Mouse (Mus musculus) stomach, embryonic 14.5 days (tissue): ENCODE measurements around the gene Btf3. TPM values are rescaled to one million over a fixed set of nuclear protein-coding genes. Genes with fewer than 3 reads are reported as not detected.
A peak's percentile ranks its signal among the peaks of the same experiment; 100 is the strongest.

Experiments used
- ATAC-seq: fragments of 200-750 bp; cut with Nextera tagmentation; 2 replicates; pipeline ENCODE4 v1.8.0; 2017; ENCODE audit warnings: low read depth, moderate TSS enrichment; ENCODE audit not compliant: insufficient number of reproducible peaks, insufficient read depth, low FRiP score
- H3K27ac ChIP-seq: fragments of 300-500 bp; sonication (generic); 2 replicates; pipeline ENCODE4 v1.5.1; 2014; ENCODE audit warnings: mild to moderate bottlenecking, low read length, moderate library complexity, mixed read lengths
- H3K27me3 ChIP-seq: fragments of 300-500 bp; sonication (generic); 2 replicates; pipeline ENCODE4 v1.6.1; 2014; ENCODE audit warnings: low read length, control low read depth, mixed read lengths; ENCODE audit not compliant: control insufficient read depth, insufficient read depth
- H3K36me3 ChIP-seq: fragments of 300-500 bp; sonication (generic); 2 replicates; pipeline ENCODE4 v1.6.1; 2014; ENCODE audit warnings: mild to moderate bottlenecking, control low read depth, low read length, moderate library complexity, mixed read lengths; ENCODE audit not compliant: control insufficient read depth, insufficient read depth
- H3K4me1 ChIP-seq: fragments of 300-500 bp; sonication (generic); 2 replicates; pipeline ENCODE4 v1.6.1; 2014; ENCODE audit warnings: low read length, control low read depth, mixed read lengths; ENCODE audit not compliant: control insufficient read depth, insufficient read depth
- H3K4me2 ChIP-seq: fragments of 300-500 bp; sonication (generic); replicated peaks from 2 replicates; pipeline ENCODE4 v1.6.1; 2014; ENCODE audit warnings: low read depth, low read length, control low read depth
- H3K4me3 ChIP-seq: fragments of 300-500 bp; sonication (generic); 2 replicates; pipeline ENCODE4 v1.5.1; 2014; ENCODE audit warnings: low read depth, low read length, control low read depth
- H3K9ac ChIP-seq: fragments of 300-500 bp; sonication (generic); replicated peaks from 2 replicates; pipeline ENCODE4 v1.6.1; 2014; ENCODE audit warnings: low read depth, mild to moderate bottlenecking, control low read depth, low read length, moderate library complexity, mixed read lengths
- H3K9me3 ChIP-seq: fragments of 300-500 bp; sonication (generic); 2 replicates; pipeline ENCODE4 v1.6.1; 2016; ENCODE audit warnings: low read depth, low read length, control low read depth; ENCODE audit not compliant: control insufficient read depth
- WGBS: fragments of 180-500 bp; shearing (Covaris S2); extraction: QIAGEN DNeasy Blood & Tissue Kit; methylation state at CpG from one replicate; pipeline ENCODE4 v1.1.7; 2014; 5-methylcytosine and 5-hydroxymethylcytosine counted together
- polyA plus RNA-seq: library from polyadenylated mRNA; unstranded; fragments of >200 nt; fragmentation: Nextera tagmentation; extraction: Ambion mirVana; gene quantifications from 2 replicates; pipeline ENCODE4 v1.2.1, GENCODE M21; 2014

Btf3 gene
- polyA plus RNA-seq, 1 experiment from 2014 or later, result 666 TPM

DNA sequence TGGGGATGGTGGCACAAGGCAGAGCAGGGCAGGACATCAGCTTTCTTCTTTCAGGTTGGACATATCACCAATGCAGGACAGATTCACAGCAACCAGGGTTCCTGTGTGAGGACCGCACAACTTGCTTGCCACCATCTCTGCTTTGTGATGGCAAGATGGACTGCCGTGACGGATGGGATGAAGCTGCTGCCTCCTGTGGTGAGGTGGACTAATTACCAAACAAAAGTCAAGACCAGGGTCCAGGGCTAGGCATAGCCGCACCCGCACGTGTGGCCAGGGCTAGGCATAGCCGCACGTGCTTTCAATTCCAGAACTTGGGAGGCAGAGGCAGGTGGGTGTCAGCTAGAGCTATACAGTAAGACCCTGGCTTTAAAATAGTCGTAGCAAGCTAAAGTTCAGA, 11.5 kb downstream of the Btf3 start:
- WGBS, result 93% methylated on average over 9 of the region's 9 CpGs
- H3K27ac ChIP-seq, result no peak overlapping the region
- H3K27me3 ChIP-seq, result no peaks in the 10 kb centered on the region
- H3K9ac ChIP-seq, result no peak overlapping the region
- no peak for ATAC-seq
- H3K4me3 ChIP-seq, result no peak overlapping the region
- no peaks in the 10 kb centered on the region for H3K9me3 ChIP-seq
- peaks cover 8% of the 10 kb centered on the region; the same call in 1 of the 2 replicates for H3K4me1 ChIP-seq
- no peak overlapping the region for H3K4me2 ChIP-seq
- peaks cover 20% of the 10 kb centered on the region for H3K36me3 ChIP-seq

DNA sequence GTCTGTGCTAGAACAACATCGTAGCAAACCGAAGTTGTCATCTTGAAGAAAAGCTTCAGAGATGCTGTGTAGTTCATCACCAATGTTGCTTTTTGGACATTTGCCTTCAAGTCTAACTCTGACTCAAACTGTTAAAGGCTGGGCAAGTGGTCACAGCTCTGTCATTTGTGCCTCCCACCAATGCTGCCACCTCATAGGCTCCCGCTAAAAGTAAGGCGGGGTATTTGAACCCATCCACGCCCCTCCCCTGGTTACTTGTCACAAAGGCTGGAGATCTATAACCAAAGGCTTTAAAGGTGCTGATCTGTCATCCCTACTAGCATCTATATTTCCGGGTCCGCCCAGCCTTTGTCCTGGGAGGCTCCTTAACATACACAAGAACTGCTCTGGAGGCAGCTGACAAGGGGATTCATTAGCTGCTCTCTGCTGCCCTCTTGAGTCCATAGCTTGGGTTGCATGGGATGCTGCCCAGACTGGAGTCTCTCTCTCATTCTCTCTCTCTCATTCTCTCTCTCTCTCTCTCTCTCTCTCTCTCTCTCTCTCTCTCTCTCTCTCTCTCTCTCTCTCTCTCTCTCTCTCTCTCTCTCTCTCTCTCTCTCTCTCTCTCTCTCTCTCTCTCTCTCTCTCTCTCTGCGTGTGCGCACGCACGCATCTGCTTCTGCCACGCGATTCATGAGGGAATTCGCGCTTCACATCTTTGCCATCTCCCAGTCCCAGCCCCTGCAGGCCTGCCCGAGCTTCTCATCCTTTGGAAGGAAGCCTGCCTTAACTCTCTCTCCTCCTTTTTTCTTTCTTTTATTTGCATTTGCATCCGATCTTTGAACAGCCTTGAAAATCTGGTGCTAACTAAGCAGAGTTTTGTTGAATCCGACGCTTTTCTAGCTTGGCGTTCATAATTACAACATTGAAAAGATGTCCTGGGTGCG, 17.7 kb downstream of the Btf3 start:
- 0 out of 2 replicates have a peak overlapping the region, but pooled peaks have one; percentile 13 for H3K4me2 ChIP-seq
- ATAC-seq, result peak; percentile 73; the same call in 1 of the 2 replicates
- 50% methylated on average over 21 of the region's 21 CpGs for WGBS

DNA sequence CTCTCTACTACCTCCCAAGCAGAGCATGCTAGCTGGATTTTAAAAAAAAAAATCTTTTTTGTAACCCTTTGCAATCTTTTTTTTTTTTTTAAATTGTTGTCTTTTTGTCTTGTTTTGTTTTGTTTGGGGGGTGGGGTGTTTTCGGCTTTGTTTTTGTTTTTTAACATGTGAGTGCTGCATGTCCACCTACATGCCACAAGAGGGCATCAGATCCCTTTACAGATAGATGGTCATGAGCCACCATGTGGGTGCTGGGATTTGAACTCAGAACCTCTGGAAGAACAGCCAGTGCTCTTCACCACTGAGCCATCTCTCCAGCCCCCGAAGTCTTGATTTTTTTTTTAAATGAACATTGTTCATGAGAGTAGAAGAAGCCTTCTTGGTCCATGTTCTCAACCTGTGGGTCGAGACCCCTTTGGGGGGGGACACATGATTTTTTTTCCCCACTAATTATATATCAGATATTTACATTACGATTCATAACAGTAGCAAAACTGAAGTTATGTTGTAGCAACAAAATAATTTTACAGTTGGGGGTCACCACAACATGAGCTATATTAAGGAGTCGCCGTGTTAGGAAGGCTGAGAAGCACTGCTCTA, 18.8 kb downstream of the Btf3 start:
- Histone ChIP-seq H3K4me1 (no peaks in the 10 kb centered on the region), H3K27ac (no peak overlapping the region), H3K36me3 (no peaks in the 10 kb centered on the region), H3K27me3 (no peaks in the 10 kb centered on the region), H3K9me3 (no peaks in the 10 kb centered on the region), H3K4me3 (no peak overlapping the region), H3K9ac (no peak overlapping the region), H3K4me2 (no peak overlapping the region)
- no peak for ATAC-seq
- WGBS, result 89% methylated on average over 6 of the region's 6 CpGs

More for the DNA sequence above, 17.7 kb downstream of the Btf3 start:
- Histone ChIP-seq H3K27ac (no peak overlapping the region), H3K36me3 (no peaks in the 10 kb centered on the region), H3K27me3 (no peaks in the 10 kb centered on the region), H3K9me3 (no peaks in the 10 kb centered on the region), H3K4me1 (no peaks in the 10 kb centered on the region), H3K4me3 (no peak overlapping the region), H3K9ac (no peak overlapping the region)

DNA sequence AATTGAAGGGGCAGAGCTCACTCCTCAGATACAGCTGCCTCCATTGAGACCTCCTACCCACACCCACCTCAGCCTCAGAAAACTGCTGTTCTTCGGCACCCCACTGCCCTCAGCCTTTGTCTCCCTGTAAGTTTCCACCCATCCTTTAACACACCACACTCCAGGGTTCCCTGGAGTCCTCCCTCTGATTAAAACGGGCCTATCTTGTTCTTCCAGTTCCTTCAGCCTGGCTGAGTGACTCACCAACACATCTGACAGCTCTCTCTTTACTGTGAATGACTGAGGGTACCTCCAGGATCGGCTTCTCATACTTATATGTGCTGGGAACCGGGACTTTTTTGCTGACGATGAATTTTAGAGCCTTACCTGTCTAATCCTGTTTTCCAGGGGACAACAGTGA, 20.7 kb downstream of the Btf3 start:
- Histone ChIP-seq H3K27ac (peak overlapping the region; percentile 58; the same call in 1 of the 2 replicates), H3K4me1 (no peaks in the 10 kb centered on the region), H3K4me2 (no peak overlapping the region), H3K9me3 (no peaks in the 10 kb centered on the region), H3K9ac (no peak overlapping the region), H3K36me3 (no peaks in the 10 kb centered on the region), H3K27me3 (no peaks in the 10 kb centered on the region), H3K4me3 (no peak overlapping the region)
- peak; percentile 73; the same call in 1 of the 2 replicates for ATAC-seq
- 43% methylated on average over 5 of the region's 5 CpGs for WGBS

- Histone ChIP-seq H3K9me3 (no peaks in the 10 kb centered on the region), H3K4me1 (no peaks in the 10 kb centered on the region), H3K9ac (no peak overlapping the region), H3K27ac (no peak overlapping the region), H3K4me2 (no peak overlapping the region), H3K4me3 (no peak overlapping the region), H3K36me3 (no peaks in the 10 kb centered on the region), H3K27me3 (no peaks in the 10 kb centered on the region)
- ATAC-seq, result no peak
- WGBS, result 78% methylated on average over 8 of the region's 8 CpGs
Measured at GRCm38 (mm10) chr13:98291712-98292111, 25.1 kb downstream of the Btf3 start.

GRCm38 (mm10) chr13:98290719-98291118, 26.1 kb downstream of the Btf3 start:
- ATAC-seq, result no peak
- 52% methylated on average over 2 of the region's 2 CpGs for WGBS
- H3K4me2 ChIP-seq, result no peak overlapping the region
- H3K4me1 ChIP-seq, result no peaks in the 10 kb centered on the region
- no peaks in the 10 kb centered on the region for H3K36me3 ChIP-seq
- H3K9ac ChIP-seq, result no peak overlapping the region
- H3K27me3 ChIP-seq, result no peaks in the 10 kb centered on the region
- H3K4me3 ChIP-seq, result no peak overlapping the region
- H3K27ac ChIP-seq, result no peak overlapping the region
- no peaks in the 10 kb centered on the region for H3K9me3 ChIP-seq

- 79% methylated on average over 12 of the region's 12 CpGs for WGBS
- H3K4me2 ChIP-seq, result no peak overlapping the region
- no peaks in the 10 kb centered on the region for H3K36me3 ChIP-seq
- no peaks in the 10 kb centered on the region for H3K27me3 ChIP-seq
- H3K9me3 ChIP-seq, result no peaks in the 10 kb centered on the region
- ATAC-seq, result no peak
- H3K9ac ChIP-seq, result no peak overlapping the region
- no peaks in the 10 kb centered on the region for H3K4me1 ChIP-seq
- no peak overlapping the region for H3K27ac ChIP-seq
- no peak overlapping the region for H3K4me3 ChIP-seq
Measured at GRCm38 (mm10) chr13:98280990-98281650, 35.7 kb downstream of the Btf3 start.

DNA sequence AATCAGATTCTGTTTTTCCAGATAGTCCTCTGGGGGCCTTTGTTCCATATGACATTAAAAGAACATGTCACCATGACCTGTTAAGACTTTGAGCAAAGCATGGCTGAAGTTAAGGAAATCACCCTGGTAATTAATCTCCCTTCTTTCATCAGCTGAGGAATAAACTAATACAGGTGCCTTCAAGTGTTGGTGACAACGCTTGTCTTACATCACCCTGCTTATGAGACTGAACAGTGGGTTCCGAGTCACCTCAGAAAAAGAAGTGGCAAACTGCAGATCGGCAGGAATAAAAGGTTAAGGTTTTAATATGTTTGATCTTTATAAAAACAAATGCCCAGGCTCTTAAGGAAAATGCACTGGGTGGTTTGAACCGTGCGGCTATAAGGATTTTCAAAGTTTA, 37.1 kb downstream of the Btf3 start, which contains the start of gene Gm21976:
Gm21976 (plus strand) TSS at position 202 of the 400 bp plus-strand sequence.
- H3K4me1 ChIP-seq, result no peaks in the 10 kb centered on the region
- ATAC-seq, result no peak

More for the DNA sequence above, 37.1 kb downstream of the Btf3 start, which contains the start of gene Gm21976:
- 82% methylated on average over 5 of the region's 5 CpGs for WGBS
- H3K27me3 ChIP-seq, result no peaks in the 10 kb centered on the region
- H3K4me3 ChIP-seq, result no peak within 1 kb of the TSS
- H3K9me3 ChIP-seq, result no peaks in the 10 kb centered on the region
- no peak within 1 kb of the TSS for H3K27ac ChIP-seq
- H3K4me2 ChIP-seq, result no peak within 1 kb of the TSS
- 0 out of 2 replicates have a peak, but pooled peaks cover 4% of the 10 kb centered on the region for H3K36me3 ChIP-seq
- H3K9ac ChIP-seq, result no peak within 1 kb of the TSS
